Mouse (Mus musculus) liver, postnatal 0 days (tissue): ENCODE measurements around the gene Ffar3. TPM values are rescaled to one million over a fixed set of nuclear protein-coding genes. Genes with fewer than 3 reads are reported as not detected.

Source experiments
- ATAC-seq: fragments of 200-750 bp; cut with Nextera tagmentation; 2 replicates; pipeline ENCODE4 v1.8.0; 2017; ENCODE audit warnings: mild to moderate bottlenecking, moderate library complexity
- DNase-seq: peaks from one replicate; pipeline ENCODE4 v3.0.0-alpha.2; 2016
- H3K27ac ChIP-seq: fragments of 300-500 bp; sonication (generic); 2 replicates; pipeline ENCODE4 v1.5.1; 2014; ENCODE audit warnings: antibody characterized with exemption, moderate library complexity, mild to moderate bottlenecking, low read depth
- H3K27me3 ChIP-seq: fragments of 300-500 bp; sonication (generic); 2 replicates; pipeline ENCODE4 v1.6.1; 2014; ENCODE audit warnings: low read length, control low read depth, mixed read lengths; ENCODE audit not compliant: insufficient read depth
- H3K36me3 ChIP-seq: fragments of 300-500 bp; sonication (generic); replicated peaks from 2 replicates; pipeline ENCODE4 v1.6.1; 2014; ENCODE audit warnings: mild to moderate bottlenecking, control low read depth, low read length, moderate library complexity, mixed read lengths; ENCODE audit not compliant: insufficient read depth
- H3K4me1 ChIP-seq: fragments of 300-500 bp; sonication (generic); 2 replicates; pipeline ENCODE4 v1.6.1; 2014; ENCODE audit warnings: antibody characterized with exemption, mild to moderate bottlenecking, control low read depth; ENCODE audit not compliant: insufficient read depth
- H3K4me2 ChIP-seq: fragments of 300-500 bp; sonication (generic); 2 replicates; pipeline ENCODE4 v1.6.1; 2014; ENCODE audit warnings: low read depth, mild to moderate bottlenecking, low read length, moderate library complexity, mixed read lengths
- H3K4me3 ChIP-seq: fragments of 300-500 bp; sonication (generic); 2 replicates; pipeline ENCODE4 v1.5.1; 2014; ENCODE audit warnings: low read depth, low read length
- H3K9ac ChIP-seq: fragments of 300-500 bp; sonication (generic); replicated peaks from 2 replicates; pipeline ENCODE4 v1.6.1; 2014; ENCODE audit warnings: mild to moderate bottlenecking, moderate library complexity
- H3K9me3 ChIP-seq: fragments of 300-500 bp; sonication (generic); 2 replicates; pipeline ENCODE4 v1.6.1; 2016; ENCODE audit warnings: mild to moderate bottlenecking, control low read depth, low read length, mixed read lengths
- CTCF ChIP-seq: sonication (generic); IDR thresholded peaks from 2 replicates; pipeline ENCODE4 v1.5.1; 2016; ENCODE audit warnings: antibody characterized with exemption, low read depth
- EP300 ChIP-seq: IDR thresholded peaks from 2 replicates; pipeline ENCODE4 v1.6.1; 2016; ENCODE audit warnings: antibody characterized with exemption, low read depth, mild to moderate bottlenecking
- WGBS: fragments of 180-500 bp; shearing (Covaris S2); extraction: QIAGEN DNeasy Blood & Tissue Kit; methylation state at CpG from one replicate; pipeline ENCODE4 v1.1.7; 2014; ENCODE audit not compliant: insufficient replicate concordance; 5-methylcytosine and 5-hydroxymethylcytosine counted together
- polyA plus RNA-seq: library from polyadenylated mRNA; unstranded; fragments of >200 nt; fragmentation: Nextera tagmentation; extraction: Ambion mirVana; gene quantifications from 2 replicates; pipeline ENCODE4 v1.2.1, GENCODE M21; 2015

The Ffar3 gene
- polyA plus RNA-seq, 1 experiment from 2014 or later, result not detected

GRCm38 (mm10) chr7:30826660-30827059 lies 29.3 kb downstream of the Ffar3 start:
- no peak for DNase-seq
- peaks cover 6% of the 10 kb centered on the region; the same call in 1 of the 2 replicates for H3K4me1 ChIP-seq
- ATAC-seq, result no peak
- no peaks in the 10 kb centered on the region for H3K27me3 ChIP-seq
- no peak for TF ChIP-seq EP300
- TF ChIP-seq CTCF, result no peak
- no peak overlapping the region for H3K4me2 ChIP-seq
- H3K9ac ChIP-seq, result no peak overlapping the region
- no peaks in the 10 kb centered on the region for H3K9me3 ChIP-seq
- no peak overlapping the region for H3K4me3 ChIP-seq
- H3K27ac ChIP-seq, result no peak overlapping the region
- WGBS, result 76% methylated on average over 10 of the region's 10 CpGs
- H3K36me3 ChIP-seq, result no peaks in the 10 kb centered on the region

- 63% methylated on average over 3 of the region's 3 CpGs for WGBS
- no peak overlapping the region for H3K4me3 ChIP-seq
- no peak overlapping the region for H3K4me2 ChIP-seq
- no peaks in the 10 kb centered on the region for H3K9me3 ChIP-seq
- no peaks in the 10 kb centered on the region for H3K27me3 ChIP-seq
- H3K36me3 ChIP-seq, result no peaks in the 10 kb centered on the region
- no peak for ATAC-seq
- H3K9ac ChIP-seq, result no peak overlapping the region
- H3K27ac ChIP-seq, result no peak overlapping the region
- no peak for TF ChIP-seq CTCF
- no peak for TF ChIP-seq EP300
- H3K4me1 ChIP-seq, result peaks cover 20% of the 10 kb centered on the region
- no peak for DNase-seq
Observed at GRCm38 (mm10) chr7:30824306-30824705, 31.7 kb downstream of the Ffar3 start.

- 85% methylated on average over 18 of the region's 18 CpGs for WGBS
- H3K4me3 ChIP-seq, result no peak within 1 kb of the TSS
- no peaks in the 10 kb centered on the region for H3K9me3 ChIP-seq
- TF ChIP-seq CTCF (no peak), EP300 (no peak)
- ATAC-seq, result no peak
- H3K4me1 ChIP-seq, result peaks cover 21% of the 10 kb centered on the region
- H3K4me2 ChIP-seq, result no peak within 1 kb of the TSS
- no peak within 1 kb of the TSS for H3K9ac ChIP-seq
- no peak for DNase-seq
- H3K36me3 ChIP-seq, result no peaks in the 10 kb centered on the region
- no peaks in the 10 kb centered on the region for H3K27me3 ChIP-seq
- no peak within 1 kb of the TSS for H3K27ac ChIP-seq
Observed at GRCm38 (mm10) chr7:30823675-30824074, 32.3 kb downstream of the Ffar3 start, which contains the start of gene Ffar2. Gene Ffar2, minus strand, starts transcription at chr7:30823775.

- TF ChIP-seq EP300 (no peak), CTCF (no peak)
- DNase-seq, result no peak
- Histone ChIP-seq H3K27ac (peak overlapping the region; percentile 39; the same call in 1 of the 2 replicates), H3K36me3 (no peaks in the 10 kb centered on the region), H3K4me3 (no peak overlapping the region), H3K9me3 (no peaks in the 10 kb centered on the region), H3K4me1 (peaks cover 21% of the 10 kb centered on the region), H3K27me3 (no peaks in the 10 kb centered on the region), H3K9ac (no peak overlapping the region), H3K4me2 (peak overlapping the region; percentile 52)
- WGBS, result 40% methylated on average over 5 of the region's 5 CpGs
- no peak for ATAC-seq
Observed at GRCm38 (mm10) chr7:30821532-30821931, 34.4 kb downstream of the Ffar3 start.

- Histone ChIP-seq H3K27me3 (no peaks in the 10 kb centered on the region), H3K4me1 (peaks cover 21% of the 10 kb centered on the region), H3K4me2 (peak overlapping the region; percentile 52), H3K36me3 (no peaks in the 10 kb centered on the region), H3K9ac (no peak overlapping the region), H3K4me3 (peak overlapping the region; percentile 22; the same call in 1 of the 2 replicates), H3K27ac (peak overlapping the region; percentile 44), H3K9me3 (no peaks in the 10 kb centered on the region)
- 24% methylated on average over 7 of the region's 7 CpGs for WGBS
- DNase-seq, result no peak
- ATAC-seq, result no peak
- no peak for TF ChIP-seq CTCF
- no peak for TF ChIP-seq EP300
Observed at GRCm38 (mm10) chr7:30820854-30821445, 35.0 kb downstream of the Ffar3 start.

- Histone ChIP-seq H3K9ac (no peak overlapping the region), H3K36me3 (no peaks in the 10 kb centered on the region), H3K27ac (peak overlapping the region; percentile 44; the same call in 1 of the 2 replicates), H3K4me3 (peak overlapping the region; percentile 22), H3K4me1 (peaks cover 21% of the 10 kb centered on the region), H3K4me2 (peak overlapping the region; percentile 52), H3K27me3 (no peaks in the 10 kb centered on the region), H3K9me3 (no peaks in the 10 kb centered on the region)
- DNase-seq, result peak; percentile 31
- WGBS, result 34% methylated on average over 6 of the region's 6 CpGs
- ATAC-seq, result peak; percentile 69
- TF ChIP-seq EP300, result no peak
- TF ChIP-seq CTCF, result no peak
Observed at GRCm38 (mm10) chr7:30820131-30820530, 35.8 kb downstream of the Ffar3 start.
